Mouse (Mus musculus) stomach, embryonic 16.5 days (tissue): ENCODE measurements at regions not wholly inside any gene's neighbourhood (a gene's known extent, or its start where the extent isn't known, plus 50 kb on each side); places are given as distances from the start of the nearest gene placed in this dataset.

Source experiments
- ATAC-seq: fragments of 200-750 bp; cut with Nextera tagmentation; 2 replicates; pipeline ENCODE4 v1.8.0; 2017; ENCODE audit warnings: moderate number of reproducible peaks, moderate TSS enrichment; ENCODE audit not compliant: insufficient read depth, low FRiP score
- H3K27ac ChIP-seq: fragments of 300-500 bp; sonication (generic); 2 replicates; pipeline ENCODE4 v1.5.1; 2014; ENCODE audit warnings: low read length
- H3K27me3 ChIP-seq: fragments of 300-500 bp; sonication (generic); 2 replicates; pipeline ENCODE4 v1.6.1; 2014; ENCODE audit warnings: low read length, control low read depth, mixed read lengths; ENCODE audit not compliant: control insufficient read depth, insufficient read depth
- H3K36me3 ChIP-seq: fragments of 300-500 bp; sonication (generic); 2 replicates; pipeline ENCODE4 v1.6.1; 2014; ENCODE audit warnings: low read length; ENCODE audit not compliant: control insufficient read depth, insufficient read depth
- H3K4me1 ChIP-seq: fragments of 300-500 bp; sonication (generic); 2 replicates; pipeline ENCODE4 v1.6.1; 2014; ENCODE audit warnings: low read length, control low read depth, mixed read lengths; ENCODE audit not compliant: control insufficient read depth, insufficient read depth
- H3K4me2 ChIP-seq: fragments of 300-500 bp; sonication (generic); 2 replicates; pipeline ENCODE4 v1.6.1; 2014; ENCODE audit warnings: low read depth, low read length, mixed read lengths
- H3K4me3 ChIP-seq: fragments of 300-500 bp; sonication (generic); replicated peaks from 2 replicates; pipeline ENCODE4 v1.5.1; 2014; ENCODE audit warnings: mild to moderate bottlenecking, low read length
- H3K9ac ChIP-seq: fragments of 300-500 bp; sonication (generic); 2 replicates; pipeline ENCODE4 v1.6.1; 2014; ENCODE audit warnings: low read length
- H3K9me3 ChIP-seq: fragments of 300-500 bp; sonication (generic); replicated peaks from 2 replicates; pipeline ENCODE4 v1.6.1; 2016; ENCODE audit warnings: low read length, control low read depth; ENCODE audit not compliant: control insufficient read depth
- WGBS: fragments of 180-500 bp; shearing (Covaris S2); extraction: QIAGEN DNeasy Blood & Tissue Kit; methylation state at CpG from one replicate; pipeline ENCODE4 v1.1.7; 2014; 5-methylcytosine and 5-hydroxymethylcytosine counted together

GRCm38 (mm10) chr11:86870486-86871165, 63.1 kb upstream of the Dhx40 start:
- Histone ChIP-seq H3K27me3 (no peaks in the 10 kb centered on the region), H3K4me1 (peaks cover 6% of the 10 kb centered on the region), H3K4me2 (no peak overlapping the region), H3K27ac (no peak overlapping the region), H3K9ac (no peak overlapping the region), H3K9me3 (no peaks in the 10 kb centered on the region), H3K36me3 (no peaks in the 10 kb centered on the region), H3K4me3 (no peak overlapping the region)
- no peak for ATAC-seq
- WGBS = 60% methylated on average over 9 of the region's 9 CpGs

- Histone ChIP-seq H3K36me3 (no peaks in the 10 kb centered on the region), H3K4me1 (peaks cover 6% of the 10 kb centered on the region), H3K27me3 (no peaks in the 10 kb centered on the region), H3K9me3 (no peaks in the 10 kb centered on the region), H3K9ac (no peak overlapping the region), H3K4me2 (no peak overlapping the region), H3K27ac (no peak overlapping the region), H3K4me3 (no peak overlapping the region)
- WGBS = 72% methylated on average over 10 of the region's 10 CpGs
- no peak for ATAC-seq
These were observed 59.4 kb upstream of the Dhx40 start for GRCm38 (mm10) chr11:86866931-86867330.

GRCm38 (mm10) chr11:86859864-86860528, 52.5 kb upstream of the Dhx40 start:
- Histone ChIP-seq H3K4me3 (no peak overlapping the region), H3K27ac (peak overlapping the region; percentile 79), H3K4me1 (peaks cover 10% of the 10 kb centered on the region; the same call in 1 of the 2 replicates), H3K9me3 (0 out of 2 replicates have a peak, but pooled peaks cover 4% of the 10 kb centered on the region), H3K36me3 (no peaks in the 10 kb centered on the region), H3K27me3 (no peaks in the 10 kb centered on the region), H3K9ac (no peak overlapping the region; the same call in none of the 2 replicates), H3K4me2 (no peak overlapping the region)
- WGBS = 28% methylated on average over 8 of the region's 8 CpGs
- peak; percentile 76 for ATAC-seq

- 0 out of 2 replicates have a peak, but pooled peaks cover 4% of the 10 kb centered on the region for H3K9me3 ChIP-seq
- no peak overlapping the region for H3K4me2 ChIP-seq
- peaks cover 10% of the 10 kb centered on the region; the same call in 1 of the 2 replicates for H3K4me1 ChIP-seq
- H3K9ac ChIP-seq = no peak overlapping the region; the same call in 1 of the 2 replicates
- 75% methylated on average over 9 of the region's 9 CpGs for WGBS
- H3K27ac ChIP-seq = peak overlapping the region; percentile 79
- no peak for ATAC-seq
- H3K36me3 ChIP-seq = no peaks in the 10 kb centered on the region
- no peaks in the 10 kb centered on the region for H3K27me3 ChIP-seq
- H3K4me3 ChIP-seq = no peak overlapping the region
These were observed 51.8 kb upstream of the Dhx40 start for GRCm38 (mm10) chr11:86859236-86859817.

GRCm38 (mm10) chr11:86858211-86858610, 50.7 kb upstream of the Dhx40 start:
- 86% methylated on average over 3 of the region's 3 CpGs for WGBS
- no peak overlapping the region for H3K4me3 ChIP-seq
- no peak for ATAC-seq

More at GRCm38 (mm10) chr11:86858211-86858610, 50.7 kb upstream of the Dhx40 start:
- H3K36me3 ChIP-seq = no peaks in the 10 kb centered on the region
- H3K27ac ChIP-seq = no peak overlapping the region
- peaks cover 10% of the 10 kb centered on the region; the same call in 1 of the 2 replicates for H3K4me1 ChIP-seq
- no peaks in the 10 kb centered on the region for H3K27me3 ChIP-seq
- H3K9me3 ChIP-seq = 0 out of 2 replicates have a peak, but pooled peaks cover 4% of the 10 kb centered on the region
- no peak overlapping the region for H3K4me2 ChIP-seq
- H3K9ac ChIP-seq = no peak overlapping the region
